Mouse (Mus musculus): ENCODE measurements around the gene Gm42669. TPM values are rescaled to one million over a fixed set of nuclear protein-coding genes. Genes with fewer than 3 reads are reported as not detected.

Gm42669 gene
- polyA plus RNA-seq (2012; rRNA removed) = 0.06 and 0.07 TPM in 2 replicates

DNA sequence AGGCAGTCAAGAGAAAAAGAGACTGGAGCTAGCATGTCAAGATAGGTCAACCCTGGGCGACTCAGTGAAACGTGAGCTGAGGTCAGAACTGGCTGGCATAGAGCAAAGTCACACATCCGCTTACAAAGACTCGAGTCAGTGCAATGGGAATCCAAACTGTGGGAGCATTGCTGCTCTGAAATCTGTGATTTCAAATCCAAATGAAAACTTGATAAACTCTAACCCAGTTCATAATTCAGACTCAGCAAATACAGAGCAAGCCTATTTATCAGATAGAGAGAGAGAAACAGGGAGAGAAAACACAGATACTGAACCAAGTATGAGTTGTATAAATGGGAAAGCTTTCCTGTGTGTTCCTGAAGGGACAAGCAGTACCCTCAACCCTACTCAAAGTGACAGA is at the start of gene Gm42669:
Gene Gm42669, plus strand, starts transcription at position 301 of the 400 bp plus-strand sequence.
- DNase-seq (ENCODE audit: low read depth in 1 of 2, low spot score in 2 of 2) = no peak
- TF ChIP-seq POLR2A (IDR thresholded peaks at IDR 0.05; ENCODE audit: low read depth, low read length) = no peak
- TF ChIP-seq CTCF (IDR thresholded peaks at IDR 0.05; ENCODE audit: extremely low read depth, insufficient read depth, insufficient read length, insufficient replicate concordance) = no peak
- H3K27ac ChIP-seq (ENCODE audit: insufficient read depth, low read length) = no peak within 1 kb of the TSS
- H3K27me3 ChIP-seq (ENCODE audit: control insufficient read depth, insufficient read depth, low read length) = no peaks in the 10 kb centered on the region
- WGBS = 88% methylated on average over 4 of the region's 4 CpGs
- H3K4me3 ChIP-seq (ENCODE audit: extremely low read depth, insufficient read depth, insufficient read length) = no peak within 1 kb of the TSS
- peaks cover 4% of the 10 kb centered on the region for H3K36me3 ChIP-seq (ENCODE audit: control insufficient read depth, insufficient read depth, low read length)
- H3K4me1 ChIP-seq (ENCODE audit: control insufficient read depth, insufficient read depth, insufficient read length) = no peaks in the 10 kb centered on the region

GRCm38 (mm10) chr5:107462147-107463076 is 45.0 kb upstream of the Gm42669 start:
- Histone ChIP-seq H3K27ac (ENCODE audit: insufficient read depth, low read length) (no peak overlapping the region), H3K4me1 (ENCODE audit: control insufficient read depth, insufficient read depth, insufficient read length) (no peaks in the 10 kb centered on the region), H3K4me3 (ENCODE audit: extremely low read depth, insufficient read depth, insufficient read length) (no peak overlapping the region), H3K27me3 (ENCODE audit: control insufficient read depth, insufficient read depth, low read length) (no peaks in the 10 kb centered on the region), H3K36me3 (ENCODE audit: control insufficient read depth, insufficient read depth, low read length) (peaks cover 4% of the 10 kb centered on the region; the same call in 1 of the 2 replicates)
- 75% methylated on average over 4 of the region's 4 CpGs for WGBS
- no peak for DNase-seq (ENCODE audit: low read depth in 1 of 2, low spot score in 2 of 2)
- TF ChIP-seq POLR2A (IDR thresholded peaks at IDR 0.05; ENCODE audit: low read depth, low read length) (no peak), CTCF (IDR thresholded peaks at IDR 0.05; ENCODE audit: extremely low read depth, insufficient read depth, insufficient read length, insufficient replicate concordance) (no peak)

DNA sequence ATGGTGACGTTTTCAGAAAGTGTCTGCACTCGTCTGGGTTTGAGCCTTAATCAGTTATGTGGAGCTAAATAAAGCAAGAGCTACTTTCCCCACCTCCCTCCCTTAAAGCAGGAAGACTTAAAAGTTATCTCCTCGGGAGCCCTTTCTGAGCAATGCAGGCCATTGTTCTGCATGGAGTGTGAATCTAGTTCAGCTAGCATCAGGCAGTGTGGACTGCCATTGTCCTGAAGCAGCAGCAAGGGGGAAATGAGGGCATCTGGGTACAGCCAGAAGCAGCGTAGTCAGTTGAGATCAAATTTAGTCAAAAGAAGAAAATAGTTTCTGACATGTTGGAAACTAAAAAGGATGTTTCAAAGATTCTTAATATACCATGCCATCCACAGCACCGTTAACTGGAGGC is 40.9 kb upstream of the Gm42669 start:
- Histone ChIP-seq H3K4me1 (ENCODE audit: control insufficient read depth, insufficient read depth, insufficient read length) (no peaks in the 10 kb centered on the region), H3K4me3 (ENCODE audit: extremely low read depth, insufficient read depth, insufficient read length) (no peak overlapping the region), H3K27me3 (ENCODE audit: control insufficient read depth, insufficient read depth, low read length) (no peaks in the 10 kb centered on the region), H3K36me3 (ENCODE audit: control insufficient read depth, insufficient read depth, low read length) (peaks cover 2% of the 10 kb centered on the region; the same call in 1 of the 2 replicates), H3K27ac (ENCODE audit: insufficient read depth, low read length) (no peak overlapping the region)
- TF ChIP-seq POLR2A (IDR thresholded peaks at IDR 0.05; ENCODE audit: low read depth, low read length) = no peak
- no peak for TF ChIP-seq CTCF (IDR thresholded peaks at IDR 0.05; ENCODE audit: extremely low read depth, insufficient read depth, insufficient read length, insufficient replicate concordance)
- no peak for DNase-seq (ENCODE audit: low read depth in 1 of 2, low spot score in 2 of 2)
- 79% methylated on average over 5 of the region's 5 CpGs for WGBS

DNA sequence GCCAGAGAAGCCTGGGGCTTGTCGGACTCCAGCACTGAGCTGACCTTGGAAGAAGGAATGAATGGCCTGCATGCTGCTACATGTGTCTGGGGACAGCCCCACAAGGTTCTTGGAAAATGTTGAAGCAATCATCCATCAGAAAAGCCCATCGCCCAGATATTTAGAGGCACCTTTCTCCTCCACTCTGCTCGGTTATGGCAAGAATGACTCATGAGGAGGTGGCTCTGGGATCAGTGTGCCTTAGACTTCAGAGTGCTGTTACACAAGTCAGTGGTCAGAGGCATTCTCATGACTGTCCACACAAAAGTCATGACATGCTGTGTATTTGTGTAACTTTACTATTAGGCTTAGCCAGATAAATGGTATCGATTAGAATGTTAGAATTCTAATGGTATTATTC is 40.3 kb upstream of the Gm42669 start:
- no peak overlapping the region for H3K27ac ChIP-seq (ENCODE audit: insufficient read depth, low read length)
- WGBS = 90% methylated on average over 4 of the region's 4 CpGs
- no peaks in the 10 kb centered on the region for H3K4me1 ChIP-seq (ENCODE audit: control insufficient read depth, insufficient read depth, insufficient read length)
- H3K36me3 ChIP-seq (ENCODE audit: control insufficient read depth, insufficient read depth, low read length) = 0 out of 2 replicates have a peak, but pooled peaks cover 2% of the 10 kb centered on the region
- TF ChIP-seq CTCF (IDR thresholded peaks at IDR 0.05; ENCODE audit: extremely low read depth, insufficient read depth, insufficient read length, insufficient replicate concordance) = no peak
- H3K27me3 ChIP-seq (ENCODE audit: control insufficient read depth, insufficient read depth, low read length) = no peaks in the 10 kb centered on the region
- no peak for DNase-seq (ENCODE audit: low read depth in 1 of 2, low spot score in 2 of 2)
- no peak overlapping the region for H3K4me3 ChIP-seq (ENCODE audit: extremely low read depth, insufficient read depth, insufficient read length)

DNA sequence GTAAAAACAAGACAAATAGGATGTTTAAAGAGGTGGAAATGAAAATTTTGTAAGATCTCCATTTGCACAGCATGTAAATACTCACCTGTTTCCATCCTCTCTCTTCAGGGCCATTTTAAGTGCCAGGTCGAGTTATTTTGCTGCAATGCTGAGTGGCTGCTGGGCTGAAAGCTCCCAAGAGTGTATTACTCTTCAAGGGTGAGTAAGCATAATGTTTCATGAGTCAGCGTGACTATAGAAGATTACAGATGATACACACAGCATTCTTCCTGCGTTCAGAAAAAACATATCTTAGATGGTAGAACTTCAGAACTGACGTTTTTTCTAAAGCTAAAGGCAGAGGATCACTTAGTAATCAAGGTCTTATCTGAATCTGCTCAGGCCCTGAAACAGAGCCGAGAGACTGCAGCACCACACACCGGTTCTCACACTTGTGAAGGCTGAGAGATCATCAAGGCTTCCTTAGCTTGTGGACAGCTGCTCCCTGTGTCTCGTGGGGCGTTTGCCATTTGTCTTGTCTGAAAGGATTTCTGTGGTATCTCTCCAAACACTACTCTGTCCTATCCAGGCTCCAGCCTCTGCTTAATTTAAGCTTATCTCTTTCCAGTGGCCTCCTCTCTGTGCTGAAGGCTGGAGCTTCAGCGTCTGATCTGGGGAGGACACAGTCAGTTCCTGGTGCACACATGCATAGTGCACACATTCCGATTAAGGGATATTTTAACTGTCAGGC is 36.7 kb upstream of the Gm42669 start:
- H3K4me3 ChIP-seq (ENCODE audit: extremely low read depth, insufficient read depth, insufficient read length) = no peak overlapping the region
- DNase-seq (ENCODE audit: low read depth in 1 of 2, low spot score in 2 of 2) = no peak
- H3K27ac ChIP-seq (ENCODE audit: insufficient read depth, low read length) = no peak overlapping the region
- H3K27me3 ChIP-seq (ENCODE audit: control insufficient read depth, insufficient read depth, low read length) = no peaks in the 10 kb centered on the region
- H3K4me1 ChIP-seq (ENCODE audit: control insufficient read depth, insufficient read depth, insufficient read length) = no peaks in the 10 kb centered on the region
- no peak for TF ChIP-seq CTCF (IDR thresholded peaks at IDR 0.05; ENCODE audit: extremely low read depth, insufficient read depth, insufficient read length, insufficient replicate concordance)
- TF ChIP-seq POLR2A (IDR thresholded peaks at IDR 0.05; ENCODE audit: low read depth, low read length) = no peak
- H3K36me3 ChIP-seq (ENCODE audit: control insufficient read depth, insufficient read depth, low read length) = no peaks in the 10 kb centered on the region
- WGBS = 85% methylated on average over 10 of the region's 10 CpGs

DNA sequence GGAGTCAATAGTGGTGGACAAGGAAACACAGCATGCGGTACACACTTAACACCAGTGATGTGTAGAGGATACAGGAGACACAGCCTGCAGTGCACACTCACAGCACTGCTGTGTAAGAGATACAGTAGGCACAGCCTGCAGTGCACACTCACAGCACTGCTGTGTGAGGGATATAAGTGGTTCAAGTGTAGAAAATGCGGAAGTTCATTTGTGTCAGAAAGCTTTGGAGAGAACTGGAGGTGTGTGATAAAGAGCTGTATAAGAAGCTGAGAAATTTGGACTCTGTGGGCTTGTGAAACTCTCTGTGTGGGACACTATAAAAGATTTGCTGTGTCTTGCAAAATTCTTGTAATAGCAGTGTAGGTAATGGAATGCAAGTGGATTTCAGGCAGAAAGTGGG is 27.2 kb upstream of the Gm42669 start:
- H3K36me3 ChIP-seq (ENCODE audit: control insufficient read depth, insufficient read depth, low read length) = no peaks in the 10 kb centered on the region
- TF ChIP-seq POLR2A (IDR thresholded peaks at IDR 0.05; ENCODE audit: low read depth, low read length) (no peak), CTCF (IDR thresholded peaks at IDR 0.05; ENCODE audit: extremely low read depth, insufficient read depth, insufficient read length, insufficient replicate concordance) (no peak)
- H3K27me3 ChIP-seq (ENCODE audit: control insufficient read depth, insufficient read depth, low read length) = no peaks in the 10 kb centered on the region
- no peaks in the 10 kb centered on the region for H3K4me1 ChIP-seq (ENCODE audit: control insufficient read depth, insufficient read depth, insufficient read length)
- H3K27ac ChIP-seq (ENCODE audit: insufficient read depth, low read length) = no peak overlapping the region
- WGBS = 61% methylated on average over 2 of the region's 2 CpGs
- H3K4me3 ChIP-seq (ENCODE audit: extremely low read depth, insufficient read depth, insufficient read length) = no peak overlapping the region
- DNase-seq (ENCODE audit: low read depth in 1 of 2, low spot score in 2 of 2) = no peak

Data from spleen, adult 2 months (tissue).